Mouse (Mus musculus) C2C12 (cell line): ENCODE data around the gene Lrrc61. TPM values are rescaled to one million over a fixed set of nuclear protein-coding genes. Genes with fewer than 3 reads are reported as not detected.

Experiments
- H3K27me3 ChIP-seq: one replicate; pipeline ENCODE4 v1.6.1; 2011; ENCODE audit not compliant: control insufficient read depth, insufficient read depth, insufficient read length
- H3K36me3 ChIP-seq: one replicate; pipeline ENCODE4 v1.6.1; 2011; ENCODE audit not compliant: control insufficient read depth, insufficient read depth
- H3K4me3 ChIP-seq: one replicate; pipeline ENCODE4 v1.5.1; 2011; ENCODE audit warnings: mild to moderate bottlenecking, control low read depth; ENCODE audit not compliant: poor library complexity, insufficient read depth, severe bottlenecking
- H3K79me2 ChIP-seq: one replicate; pipeline ENCODE4 v1.6.1; 2011; ENCODE audit not compliant: control insufficient read depth, insufficient read depth
- H3K79me3 ChIP-seq: one replicate; pipeline ENCODE4 v1.6.1; 2011; ENCODE audit warnings: low read depth, control low read depth
- H3ac ChIP-seq: one replicate; pipeline ENCODE3; 2011; ENCODE audit warnings: low read depth; ENCODE audit not compliant: control insufficient read depth, insufficient read length
- CEBPB ChIP-seq: IDR thresholded peaks from one replicate; pipeline ENCODE4 v1.6.1; 2011; ENCODE audit warnings: low read depth, mild to moderate bottlenecking, control low read depth, moderate library complexity
- CTCF ChIP-seq: IDR thresholded peaks from one replicate; pipeline ENCODE4 v1.5.1; 2011; ENCODE audit not compliant: control insufficient read depth, insufficient read depth, insufficient read length
- FOSL1 ChIP-seq: IDR thresholded peaks from one replicate; pipeline ENCODE4 v1.8.0; 2011; ENCODE audit warnings: mild to moderate bottlenecking, low read length; ENCODE audit not compliant: poor library complexity, insufficient read depth, severe bottlenecking
- MAX ChIP-seq: IDR thresholded peaks from one replicate; pipeline ENCODE4 v1.6.1; 2011; ENCODE audit warnings: mild to moderate bottlenecking, control low read depth
- MYOD1 ChIP-seq: IDR thresholded peaks from one replicate; pipeline ENCODE4 v1.6.1; 2011; ENCODE audit warnings: low read depth; ENCODE audit not compliant: control insufficient read depth, insufficient read length
- MYOG ChIP-seq: IDR thresholded peaks from one replicate; pipeline ENCODE4 v1.6.1; 2011; ENCODE audit not compliant: control insufficient read depth, insufficient read length; ENCODE audit errors: extremely low read depth
- USF1 ChIP-seq: IDR thresholded peaks from one replicate; pipeline ENCODE4 v1.6.1; 2011; ENCODE audit warnings: low read depth, mild to moderate bottlenecking, control low read depth, moderate library complexity
- polyA plus RNA-seq: library from polyadenylated mRNA; unstranded; fragments of >200 nt; fragmentation: generic; extraction: Trizol; gene quantifications from one replicate; pipeline ENCODE4 v1.2.1, GENCODE M21; 2012; ENCODE audit warnings: missing spikeins

The Lrrc61 gene
- polyA plus RNA-seq, 1 experiment, result 6.2 TPM

GRCm38 (mm10) chr6:48553819-48554218 lies 777 bp upstream of the Lrrc61 start:
- Histone ChIP-seq H3K36me3 (no peaks in the 10 kb centered on the region), H3K4me3 (no peak overlapping the region)
- TF ChIP-seq MYOD1 (no peak), MAX (no peak)

GRCm38 (mm10) chr6:48555104-48555890 lies 701 bp downstream of the Lrrc61 start:
- H3K79me3 ChIP-seq, result no peaks in the 10 kb centered on the region
- no peaks in the 10 kb centered on the region for H3K27me3 ChIP-seq
- no peaks in the 10 kb centered on the region for H3K79me2 ChIP-seq
- no peaks in the 10 kb centered on the region for H3K36me3 ChIP-seq
- peak overlapping the region; percentile 22 for H3K4me3 ChIP-seq
- no peak overlapping the region for H3ac ChIP-seq
- TF ChIP-seq CTCF (no peak), FOSL1 (no peak), MYOD1 (no peak), MAX (no peak), CEBPB (no peak), MYOG (no peak), USF1 (no peak)

More at GRCm38 (mm10) chr6:48553819-48554218, 777 bp upstream of the Lrrc61 start:
- no peak overlapping the region for H3ac ChIP-seq
- no peaks in the 10 kb centered on the region for H3K79me2 ChIP-seq
- H3K79me3 ChIP-seq, result no peaks in the 10 kb centered on the region
- H3K27me3 ChIP-seq, result no peaks in the 10 kb centered on the region

GRCm38 (mm10) chr6:48555956-48556355 lies 1.4 kb downstream of the Lrrc61 start:
- H3K79me3 ChIP-seq, result no peaks in the 10 kb centered on the region
- H3K79me2 ChIP-seq, result no peaks in the 10 kb centered on the region
- H3K36me3 ChIP-seq, result no peaks in the 10 kb centered on the region
- no peaks in the 10 kb centered on the region for H3K27me3 ChIP-seq
- no peak for TF ChIP-seq MYOD1
- no peak for TF ChIP-seq FOSL1
- TF ChIP-seq MYOG, result no peak
- no peak overlapping the region for H3ac ChIP-seq
- no peak overlapping the region for H3K4me3 ChIP-seq

GRCm38 (mm10) chr6:48565693-48566310 lies 11.2 kb downstream of the Lrrc61 start:
- H3ac ChIP-seq, result no peak overlapping the region
- TF ChIP-seq CTCF (no peak), MYOD1 (no peak), USF1 (no peak), FOSL1 (no peak), MAX (no peak), CEBPB (no peak), MYOG (no peak)
- H3K27me3 ChIP-seq, result peaks cover under 1% of the 10 kb centered on the region

GRCm38 (mm10) chr6:48566312-48566711 lies 11.7 kb downstream of the Lrrc61 start:
- no peaks in the 10 kb centered on the region for H3K79me3 ChIP-seq
- H3K79me2 ChIP-seq, result no peaks in the 10 kb centered on the region
- no peak overlapping the region for H3ac ChIP-seq
- H3K36me3 ChIP-seq, result no peaks in the 10 kb centered on the region
- TF ChIP-seq USF1 (no peak), MAX (no peak), MYOG (no peak), CTCF (no peak), MYOD1 (no peak), CEBPB (no peak), FOSL1 (no peak)
- peaks cover 3% of the 10 kb centered on the region for H3K27me3 ChIP-seq
- H3K4me3 ChIP-seq, result no peak overlapping the region

More at GRCm38 (mm10) chr6:48565693-48566310, 11.2 kb downstream of the Lrrc61 start:
- H3K79me2 ChIP-seq, result no peaks in the 10 kb centered on the region
- H3K36me3 ChIP-seq, result no peaks in the 10 kb centered on the region
- H3K79me3 ChIP-seq, result no peaks in the 10 kb centered on the region
- H3K4me3 ChIP-seq, result no peak overlapping the region
